Mouse (Mus musculus): ENCODE measurements around the gene Tmub2. TPM values are rescaled to one million over a fixed set of nuclear protein-coding genes. Genes with fewer than 3 reads are reported as not detected.
A peak's percentile ranks its signal among the peaks of the same experiment; 100 is the strongest.

Gene Tmub2
- polyA plus RNA-seq, 1 experiment, result 25.2 TPM

GRCm38 (mm10) chr11:102244926-102245449, 39.7 kb upstream of the Tmub2 start:
- TF ChIP-seq MAX (IDR thresholded peaks at IDR 0.05) (peak; percentile 90), USF1 (IDR thresholded peaks at IDR 0.05; ENCODE audit: low read depth) (no peak), FOSL1 (IDR thresholded peaks at IDR 0.05; ENCODE audit: insufficient read depth, low read length, poor library complexity, severe bottlenecking) (peak; percentile 95), CTCF (IDR thresholded peaks at IDR 0.05; ENCODE audit: control insufficient read depth, insufficient read depth, insufficient read length) (no peak), MYOD1 (IDR thresholded peaks at IDR 0.05; ENCODE audit: control insufficient read depth, insufficient read length, low read depth) (peak; percentile 66), MYOG (IDR thresholded peaks at IDR 0.05; ENCODE audit: control insufficient read depth, extremely low read depth, insufficient read length) (no peak)
- Histone ChIP-seq H3K79me2 (ENCODE audit: control insufficient read depth, insufficient read depth) (peaks cover 13% of the 10 kb centered on the region), H3K4me3 (ENCODE audit: insufficient read depth, poor library complexity, severe bottlenecking) (peak overlapping the region; percentile 16), H3K27me3 (ENCODE audit: control insufficient read depth, insufficient read depth, insufficient read length) (no peaks in the 10 kb centered on the region), H3K79me3 (ENCODE audit: low read depth) (peaks cover 5% of the 10 kb centered on the region), H3ac (ENCODE audit: control insufficient read depth, insufficient read length, low read depth) (no peak overlapping the region), H3K36me3 (ENCODE audit: control insufficient read depth, insufficient read depth) (no peaks in the 10 kb centered on the region)

DNA sequence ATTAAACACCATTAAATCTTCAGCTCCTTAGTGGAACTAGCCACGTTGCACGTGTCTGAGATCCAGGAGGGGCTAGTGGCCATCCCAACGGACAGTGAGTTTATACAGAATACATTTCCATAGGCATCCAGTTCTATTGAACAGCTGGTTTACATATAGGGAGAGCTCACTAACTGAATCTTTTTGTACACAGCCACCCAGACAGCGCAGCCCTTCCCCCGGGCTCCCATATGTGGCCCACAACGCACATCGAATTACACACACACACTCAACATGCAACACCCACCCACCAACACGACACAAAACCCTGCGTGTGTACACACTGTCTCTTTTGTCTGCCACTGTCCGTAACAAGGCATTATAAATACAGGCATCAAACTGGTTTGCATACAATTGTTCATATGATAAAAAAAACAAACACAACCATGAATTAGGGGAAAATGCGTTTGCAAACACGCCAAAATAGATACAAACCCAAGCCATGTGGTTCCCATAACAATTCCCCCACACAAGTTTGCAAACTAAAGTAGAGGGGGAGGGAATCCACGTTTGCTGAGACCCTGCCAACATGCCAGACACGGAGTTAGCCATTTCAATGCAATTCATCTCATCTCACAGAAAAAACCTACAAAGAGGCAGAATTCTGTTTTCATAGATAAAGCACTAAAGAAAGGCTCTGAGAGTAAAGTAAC, 39.0 kb upstream of the Tmub2 start:
- Histone ChIP-seq H3K4me3 (ENCODE audit: insufficient read depth, poor library complexity, severe bottlenecking) (no peak overlapping the region), H3K27me3 (ENCODE audit: control insufficient read depth, insufficient read depth, insufficient read length) (no peaks in the 10 kb centered on the region), H3K36me3 (ENCODE audit: control insufficient read depth, insufficient read depth) (peaks cover 3% of the 10 kb centered on the region), H3K79me2 (ENCODE audit: control insufficient read depth, insufficient read depth) (peaks cover 21% of the 10 kb centered on the region), H3K79me3 (ENCODE audit: low read depth) (peaks cover 5% of the 10 kb centered on the region), H3ac (ENCODE audit: control insufficient read depth, insufficient read length, low read depth) (no peak overlapping the region)
- no peak for TF ChIP-seq MYOD1 (IDR thresholded peaks at IDR 0.05; ENCODE audit: control insufficient read depth, insufficient read length, low read depth)
- TF ChIP-seq MYOG (IDR thresholded peaks at IDR 0.05; ENCODE audit: control insufficient read depth, extremely low read depth, insufficient read length), result no peak
- no peak for TF ChIP-seq USF1 (IDR thresholded peaks at IDR 0.05; ENCODE audit: low read depth)
- TF ChIP-seq MAX (IDR thresholded peaks at IDR 0.05), result no peak
- no peak for TF ChIP-seq CTCF (IDR thresholded peaks at IDR 0.05; ENCODE audit: control insufficient read depth, insufficient read depth, insufficient read length)
- no peak for TF ChIP-seq CEBPB (IDR thresholded peaks at IDR 0.05; ENCODE audit: low read depth)
- TF ChIP-seq FOSL1 (IDR thresholded peaks at IDR 0.05; ENCODE audit: insufficient read depth, low read length, poor library complexity, severe bottlenecking), result no peak

DNA sequence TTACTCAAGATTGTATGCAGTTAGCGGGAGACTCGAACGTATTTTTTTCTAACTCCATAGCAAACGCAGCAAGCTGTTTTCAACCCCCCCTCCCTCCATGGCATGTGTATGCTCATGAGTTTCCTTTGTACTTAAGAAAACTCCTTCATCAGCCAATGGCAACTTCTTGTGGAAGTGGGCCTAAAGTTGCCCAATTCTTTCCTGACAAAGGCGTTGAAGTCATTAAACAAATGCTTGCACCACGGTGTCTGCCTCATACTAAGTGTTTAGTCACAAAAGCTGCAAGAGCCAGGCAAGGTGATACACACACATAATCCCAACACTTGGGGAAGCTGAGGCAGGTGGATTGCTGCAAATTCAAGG, 38.5 kb upstream of the Tmub2 start:
- TF ChIP-seq FOSL1 (IDR thresholded peaks at IDR 0.05; ENCODE audit: insufficient read depth, low read length, poor library complexity, severe bottlenecking), result no peak
- no peak for TF ChIP-seq MAX (IDR thresholded peaks at IDR 0.05)
- TF ChIP-seq CEBPB (IDR thresholded peaks at IDR 0.05; ENCODE audit: low read depth), result no peak
- no peak for TF ChIP-seq MYOG (IDR thresholded peaks at IDR 0.05; ENCODE audit: control insufficient read depth, extremely low read depth, insufficient read length)
- TF ChIP-seq MYOD1 (IDR thresholded peaks at IDR 0.05; ENCODE audit: control insufficient read depth, insufficient read length, low read depth), result no peak
- TF ChIP-seq USF1 (IDR thresholded peaks at IDR 0.05; ENCODE audit: low read depth), result no peak
- no peak for TF ChIP-seq CTCF (IDR thresholded peaks at IDR 0.05; ENCODE audit: control insufficient read depth, insufficient read depth, insufficient read length)
- no peak overlapping the region for H3K4me3 ChIP-seq (ENCODE audit: insufficient read depth, poor library complexity, severe bottlenecking)

DNA sequence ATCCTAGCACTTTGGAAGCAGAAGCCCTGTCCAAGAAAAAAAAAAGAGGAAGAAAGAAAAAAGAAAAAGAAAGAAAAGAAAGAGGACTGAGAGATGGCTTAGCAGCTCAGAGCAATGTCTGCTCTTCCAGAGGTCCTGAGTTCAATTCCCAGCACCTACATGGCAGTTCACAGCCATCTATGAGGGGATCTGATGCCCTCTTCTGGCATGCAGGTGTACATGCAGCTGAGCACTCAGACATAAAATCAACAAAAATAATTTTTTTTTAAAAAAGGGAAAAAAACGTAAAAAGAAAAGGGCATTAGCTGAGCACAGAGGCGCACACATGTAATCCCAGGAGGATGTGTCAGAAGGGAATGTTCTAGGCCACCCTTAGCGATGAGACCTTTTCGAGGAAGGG, 37.9 kb upstream of the Tmub2 start:
- Histone ChIP-seq H3K27me3 (ENCODE audit: control insufficient read depth, insufficient read depth, insufficient read length) (no peaks in the 10 kb centered on the region), H3K36me3 (ENCODE audit: control insufficient read depth, insufficient read depth) (peaks cover 14% of the 10 kb centered on the region), H3K4me3 (ENCODE audit: insufficient read depth, poor library complexity, severe bottlenecking) (no peak overlapping the region), H3K79me3 (ENCODE audit: low read depth) (peaks cover 5% of the 10 kb centered on the region), H3K79me2 (ENCODE audit: control insufficient read depth, insufficient read depth) (peaks cover 23% of the 10 kb centered on the region), H3ac (ENCODE audit: control insufficient read depth, insufficient read length, low read depth) (no peak overlapping the region)
- TF ChIP-seq FOSL1 (IDR thresholded peaks at IDR 0.05; ENCODE audit: insufficient read depth, low read length, poor library complexity, severe bottlenecking), result no peak
- TF ChIP-seq MYOG (IDR thresholded peaks at IDR 0.05; ENCODE audit: control insufficient read depth, extremely low read depth, insufficient read length), result no peak
- TF ChIP-seq USF1 (IDR thresholded peaks at IDR 0.05; ENCODE audit: low read depth), result no peak
- no peak for TF ChIP-seq CEBPB (IDR thresholded peaks at IDR 0.05; ENCODE audit: low read depth)
- TF ChIP-seq CTCF (IDR thresholded peaks at IDR 0.05; ENCODE audit: control insufficient read depth, insufficient read depth, insufficient read length), result no peak
- no peak for TF ChIP-seq MAX (IDR thresholded peaks at IDR 0.05)
- TF ChIP-seq MYOD1 (IDR thresholded peaks at IDR 0.05; ENCODE audit: control insufficient read depth, insufficient read length, low read depth), result no peak

More for the DNA sequence above, 38.5 kb upstream of the Tmub2 start:
- H3K36me3 ChIP-seq (ENCODE audit: control insufficient read depth, insufficient read depth), result peaks cover 8% of the 10 kb centered on the region
- no peaks in the 10 kb centered on the region for H3K27me3 ChIP-seq (ENCODE audit: control insufficient read depth, insufficient read depth, insufficient read length)
- H3ac ChIP-seq (ENCODE audit: control insufficient read depth, insufficient read length, low read depth), result no peak overlapping the region
- H3K79me3 ChIP-seq (ENCODE audit: low read depth), result peaks cover 5% of the 10 kb centered on the region
- peaks cover 23% of the 10 kb centered on the region for H3K79me2 ChIP-seq (ENCODE audit: control insufficient read depth, insufficient read depth)

DNA sequence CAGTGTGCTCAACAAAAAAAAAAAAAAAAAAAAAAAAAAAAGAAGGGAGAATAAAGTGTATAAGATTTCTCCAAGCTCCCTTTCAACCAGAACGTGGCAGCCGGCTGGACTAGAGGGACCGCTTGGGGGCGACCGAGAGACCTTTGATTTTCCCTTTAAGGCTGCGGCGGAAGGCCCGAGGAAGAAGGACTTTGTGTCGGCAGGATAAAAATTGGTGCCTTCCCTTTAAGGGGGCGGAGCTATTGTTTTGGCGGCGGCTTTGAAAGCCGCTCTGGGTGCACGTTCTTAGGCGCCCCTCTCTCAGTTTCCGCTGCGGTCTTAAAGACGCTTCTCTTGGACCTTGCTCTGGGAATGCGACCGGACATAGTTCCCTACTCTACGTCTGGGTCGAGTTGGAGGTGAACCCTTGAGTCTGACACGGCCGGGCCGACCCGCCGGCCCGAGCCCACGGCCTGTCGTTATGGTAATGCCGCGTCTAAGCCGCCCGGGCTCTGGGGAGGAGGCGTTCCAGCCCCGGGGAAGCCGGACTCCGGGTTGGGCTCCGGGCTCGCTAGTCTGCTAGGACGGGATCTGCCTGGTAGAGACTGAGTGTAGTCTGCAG, 36.0 kb upstream of the Tmub2 start, which contains the start of gene BC030867:
Gene BC030867, plus strand, starts transcription at position 253 of the 601 bp plus-strand sequence.
- Histone ChIP-seq H3K4me3 (ENCODE audit: insufficient read depth, poor library complexity, severe bottlenecking) (peak within 1 kb of the TSS; percentile 90), H3K79me3 (ENCODE audit: low read depth) (peaks cover 5% of the 10 kb centered on the region), H3K27me3 (ENCODE audit: control insufficient read depth, insufficient read depth, insufficient read length) (no peaks in the 10 kb centered on the region), H3K36me3 (ENCODE audit: control insufficient read depth, insufficient read depth) (peaks cover 31% of the 10 kb centered on the region), H3K79me2 (ENCODE audit: control insufficient read depth, insufficient read depth) (peaks cover 23% of the 10 kb centered on the region), H3ac (ENCODE audit: control insufficient read depth, insufficient read length, low read depth) (peak within 1 kb of the TSS; percentile 98)
- TF ChIP-seq CTCF (IDR thresholded peaks at IDR 0.05; ENCODE audit: control insufficient read depth, insufficient read depth, insufficient read length) (peak; percentile 27), MYOG (IDR thresholded peaks at IDR 0.05; ENCODE audit: control insufficient read depth, extremely low read depth, insufficient read length) (no peak), CEBPB (IDR thresholded peaks at IDR 0.05; ENCODE audit: low read depth) (no peak), MAX (IDR thresholded peaks at IDR 0.05) (peak; percentile 45), USF1 (IDR thresholded peaks at IDR 0.05; ENCODE audit: low read depth) (no peak)

Data from C2C12 (cell line).